Mouse (Mus musculus): Measurements from ENCODE around the gene Nagpa. TPM values are rescaled to one million over a fixed set of nuclear protein-coding genes. Genes with fewer than 3 reads are reported as not detected.

The Nagpa gene
- polyA plus RNA-seq, 1 experiment from 2014 or later: 14.1 TPM

DNA sequence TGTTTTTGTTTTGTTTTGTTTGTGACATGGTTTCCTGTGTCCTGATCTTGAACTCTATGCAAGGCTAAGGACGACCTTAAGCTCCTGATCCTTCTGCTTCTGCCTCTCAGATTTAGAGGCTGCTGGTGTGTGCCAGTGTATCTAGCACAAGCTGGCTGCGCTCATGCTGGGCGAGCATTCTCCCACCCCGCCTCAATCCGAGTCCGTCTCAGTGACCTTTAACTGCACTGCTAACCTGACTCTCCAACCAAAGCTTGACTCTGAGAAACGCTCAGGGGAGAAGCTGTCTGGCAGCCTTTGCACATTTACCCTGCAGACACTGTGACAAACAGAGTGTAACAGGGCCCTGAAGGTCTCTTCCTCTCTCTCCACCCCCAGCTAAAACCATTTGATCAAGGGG, 18.1 kb downstream of the Nagpa start:
- no peak for ATAC-seq (ENCODE audit: low FRiP score)
- H3K4me1 ChIP-seq: no peaks in the 10 kb centered on the region
- no peak overlapping the region for H3K27ac ChIP-seq
- H3K4me2 ChIP-seq (replicated peaks): no peak overlapping the region
- H3K36me3 ChIP-seq: no peaks in the 10 kb centered on the region
- H3K9ac ChIP-seq: no peak overlapping the region
- H3K27me3 ChIP-seq: peaks cover 3% of the 10 kb centered on the region
- WGBS: 66% methylated on average over 7 of the region's 7 CpGs
- H3K4me3 ChIP-seq: no peak overlapping the region
- H3K9me3 ChIP-seq (replicated peaks): no peaks in the 10 kb centered on the region

DNA sequence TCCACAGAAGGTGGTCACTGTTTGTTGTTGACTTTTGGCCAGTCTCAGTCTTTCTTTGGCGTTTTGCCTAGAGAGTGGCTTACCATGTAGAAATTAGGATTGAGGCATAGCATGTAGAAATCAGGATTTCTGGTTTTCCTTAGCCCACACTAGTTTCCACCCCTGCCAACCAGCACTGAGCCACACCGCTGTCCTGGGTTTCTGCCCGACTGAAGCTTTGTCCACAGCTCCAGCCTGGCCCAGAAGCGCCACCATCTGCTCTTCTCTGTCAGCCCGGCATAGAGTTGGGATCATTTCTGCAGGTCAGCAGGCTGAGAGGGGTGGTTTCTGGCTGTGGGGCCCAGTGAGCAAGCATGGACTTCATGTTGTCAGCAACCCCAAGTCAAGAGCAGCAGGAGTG, 18.9 kb downstream of the Nagpa start:
- Histone ChIP-seq H3K27me3 (peaks cover 3% of the 10 kb centered on the region), H3K4me1 (no peaks in the 10 kb centered on the region), H3K9me3 (replicated peaks) (no peaks in the 10 kb centered on the region), H3K4me3 (no peak overlapping the region), H3K4me2 (replicated peaks) (no peak overlapping the region), H3K27ac (no peak overlapping the region), H3K9ac (no peak overlapping the region), H3K36me3 (no peaks in the 10 kb centered on the region)
- WGBS: 86% methylated on average over 5 of the region's 5 CpGs
- no peak for ATAC-seq (ENCODE audit: low FRiP score)

GRCm38 (mm10) chr16:5184101-5184500, 19.7 kb downstream of the Nagpa start:
- Histone ChIP-seq H3K36me3 (no peaks in the 10 kb centered on the region), H3K4me1 (no peaks in the 10 kb centered on the region), H3K27me3 (peaks cover 3% of the 10 kb centered on the region), H3K9ac (no peak overlapping the region), H3K27ac (no peak overlapping the region), H3K4me2 (replicated peaks) (no peak overlapping the region), H3K9me3 (replicated peaks) (no peaks in the 10 kb centered on the region), H3K4me3 (no peak overlapping the region)
- WGBS: 71% methylated on average over 8 of the region's 8 CpGs
- ATAC-seq (ENCODE audit: low FRiP score): no peak

DNA sequence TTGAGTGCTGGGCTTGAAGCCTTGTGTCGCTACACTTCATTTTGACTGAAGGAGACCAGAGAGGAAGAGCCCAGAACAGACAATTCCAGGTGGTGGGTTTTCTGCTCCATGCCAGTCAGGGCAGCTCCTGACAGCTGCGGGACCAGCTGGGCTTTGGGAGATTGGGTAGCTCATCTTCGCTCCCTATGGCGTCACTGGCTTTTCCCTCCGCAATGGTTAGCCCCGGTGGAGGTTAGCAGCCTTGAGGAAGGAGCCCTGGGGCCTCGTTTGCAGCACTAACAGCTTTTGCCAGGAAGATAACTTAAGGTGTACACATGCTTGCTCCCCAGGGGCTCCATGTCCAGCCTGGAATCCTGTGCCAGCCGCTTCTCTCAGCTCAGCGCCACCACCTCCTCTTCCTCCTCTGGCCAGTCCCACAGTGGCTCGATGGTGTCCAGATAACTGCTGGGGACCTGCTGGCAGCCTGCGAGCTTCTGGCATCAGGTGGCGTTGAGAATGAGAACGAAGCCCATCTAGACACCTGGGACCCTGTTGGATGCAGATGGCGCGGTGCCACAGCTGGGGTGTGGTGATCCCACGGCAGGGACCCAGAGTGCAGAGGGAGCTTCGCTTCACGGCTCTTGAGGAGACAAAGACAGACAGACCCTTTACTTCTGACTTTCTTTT, 20.4 kb downstream of the Nagpa start:
- no peak overlapping the region for H3K4me2 ChIP-seq (replicated peaks)
- no peak overlapping the region for H3K4me3 ChIP-seq
- no peak overlapping the region for H3K9ac ChIP-seq
- no peaks in the 10 kb centered on the region for H3K36me3 ChIP-seq
- peaks cover 3% of the 10 kb centered on the region for H3K27me3 ChIP-seq
- no peaks in the 10 kb centered on the region for H3K9me3 ChIP-seq (replicated peaks)
- WGBS: 81% methylated on average over 18 of the region's 18 CpGs
- no peaks in the 10 kb centered on the region for H3K4me1 ChIP-seq
- ATAC-seq (ENCODE audit: low FRiP score): no peak
- no peak overlapping the region for H3K27ac ChIP-seq

- Histone ChIP-seq H3K9ac (no peak overlapping the region), H3K27me3 (no peaks in the 10 kb centered on the region), H3K4me2 (replicated peaks) (no peak overlapping the region), H3K9me3 (replicated peaks) (no peaks in the 10 kb centered on the region), H3K4me3 (no peak overlapping the region), H3K36me3 (no peaks in the 10 kb centered on the region), H3K4me1 (no peaks in the 10 kb centered on the region), H3K27ac (no peak overlapping the region)
- ATAC-seq (ENCODE audit: low FRiP score): no peak
- WGBS: 95% methylated on average over 6 of the region's 6 CpGs
These were observed 31.2 kb downstream of the Nagpa start for GRCm38 (mm10) chr16:5172636-5173035.

DNA sequence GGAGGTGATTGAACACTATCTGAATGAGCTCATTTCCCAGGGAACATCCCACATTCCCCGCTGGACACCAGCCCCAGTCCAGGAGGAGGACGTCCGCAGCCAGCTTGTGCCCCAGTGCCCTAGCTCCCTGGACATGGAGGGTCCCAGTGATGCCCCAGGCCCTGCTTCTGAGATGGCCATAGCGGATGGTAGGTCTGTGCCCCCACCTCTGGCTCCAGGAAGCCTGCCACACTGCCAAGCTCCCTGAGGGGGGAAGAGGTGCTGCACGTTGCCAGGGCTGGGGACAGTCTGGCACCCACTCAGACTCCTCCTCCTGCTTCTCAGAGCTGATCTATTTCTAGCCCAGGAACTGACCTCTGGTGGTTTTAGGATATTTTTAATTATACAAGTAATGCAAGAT, 35.0 kb downstream of the Nagpa start:
- no peaks in the 10 kb centered on the region for H3K4me1 ChIP-seq
- no peak overlapping the region for H3K4me3 ChIP-seq
- H3K9ac ChIP-seq: no peak overlapping the region
- H3K27ac ChIP-seq: no peak overlapping the region
- H3K9me3 ChIP-seq (replicated peaks): no peaks in the 10 kb centered on the region
- no peak for ATAC-seq (ENCODE audit: low FRiP score)
- no peak overlapping the region for H3K4me2 ChIP-seq (replicated peaks)
- no peaks in the 10 kb centered on the region for H3K27me3 ChIP-seq
- WGBS: 80% methylated on average over 5 of the region's 5 CpGs
- H3K36me3 ChIP-seq: no peaks in the 10 kb centered on the region

DNA sequence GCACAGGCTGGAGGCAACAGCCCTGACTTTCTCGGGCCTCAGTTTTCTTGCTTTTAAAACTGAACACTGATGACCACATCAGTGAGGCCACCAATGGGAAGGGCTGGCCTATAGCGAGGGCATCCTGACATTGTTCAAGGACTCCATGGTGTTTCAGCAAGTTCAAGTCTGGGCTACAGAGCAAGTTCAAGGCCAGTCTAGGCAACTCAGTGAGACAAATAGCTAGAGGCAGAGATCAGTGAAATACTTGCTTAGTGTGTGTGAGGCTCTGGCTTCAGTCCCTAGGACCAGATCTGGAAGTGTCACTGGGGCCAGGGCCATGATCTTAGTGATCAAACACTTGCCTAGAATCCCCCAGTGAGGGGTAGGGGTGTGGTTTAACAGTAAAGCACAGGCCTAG, 35.8 kb downstream of the Nagpa start:
- Histone ChIP-seq H3K4me3 (no peak overlapping the region), H3K27ac (no peak overlapping the region), H3K4me1 (no peaks in the 10 kb centered on the region), H3K36me3 (no peaks in the 10 kb centered on the region), H3K4me2 (replicated peaks) (no peak overlapping the region), H3K9me3 (replicated peaks) (no peaks in the 10 kb centered on the region), H3K27me3 (no peaks in the 10 kb centered on the region), H3K9ac (no peak overlapping the region)
- no peak for ATAC-seq (ENCODE audit: low FRiP score)
- 73% methylated on average over 2 of the region's 2 CpGs for WGBS

DNA sequence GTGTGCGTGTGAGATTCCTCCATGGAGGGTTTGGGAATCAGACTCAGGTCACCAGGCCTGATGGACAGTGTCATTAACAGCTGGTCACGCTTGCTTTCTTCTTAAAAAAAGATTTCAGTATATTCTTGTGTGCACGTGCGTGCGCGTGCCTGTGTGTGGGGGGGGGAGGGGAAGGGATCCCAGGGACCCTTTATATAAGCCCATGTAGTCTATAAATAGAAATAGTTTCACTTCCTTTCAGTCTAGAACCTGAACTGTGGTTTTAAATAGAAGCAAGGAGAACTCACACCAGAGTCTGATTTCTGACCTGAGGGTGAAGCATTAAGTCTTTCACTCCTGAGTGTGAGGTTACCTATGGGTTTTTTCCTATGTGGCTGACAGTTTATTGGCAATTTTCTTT, 39.5 kb downstream of the Nagpa start:
- no peak overlapping the region for H3K4me2 ChIP-seq (replicated peaks)
- no peaks in the 10 kb centered on the region for H3K27me3 ChIP-seq
- no peaks in the 10 kb centered on the region for H3K36me3 ChIP-seq
- 0 out of 2 replicates have a peak, but pooled peaks cover 7% of the 10 kb centered on the region for H3K4me1 ChIP-seq
- WGBS: 59% methylated on average over 6 of the region's 6 CpGs
- no peaks in the 10 kb centered on the region for H3K9me3 ChIP-seq (replicated peaks)
- H3K4me3 ChIP-seq: no peak overlapping the region
- no peak overlapping the region for H3K9ac ChIP-seq
- no peak overlapping the region for H3K27ac ChIP-seq
- ATAC-seq (ENCODE audit: low FRiP score): no peak

DNA sequence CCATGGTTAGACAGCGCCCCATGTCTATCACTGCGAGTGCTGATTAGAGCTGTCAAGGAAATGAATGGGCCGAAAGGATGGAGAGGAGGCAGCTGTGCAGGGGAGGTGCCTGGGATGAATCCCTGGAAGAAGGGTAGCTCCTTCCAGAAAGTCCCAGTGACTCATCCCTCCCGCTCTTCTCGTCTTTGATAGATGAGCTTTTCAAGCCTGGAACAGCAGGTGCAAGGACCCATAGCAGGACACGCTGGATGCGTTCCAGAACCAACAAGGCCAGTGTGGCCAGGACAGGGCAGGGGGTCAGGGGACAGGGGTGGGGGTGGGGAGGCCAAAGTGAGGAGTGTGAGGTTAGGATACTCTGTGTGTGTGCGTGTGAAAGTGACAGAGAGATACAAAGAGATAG, 44.6 kb downstream of the Nagpa start:
- H3K4me1 ChIP-seq: peaks cover 9% of the 10 kb centered on the region; the same call in 1 of the 2 replicates
- no peaks in the 10 kb centered on the region for H3K9me3 ChIP-seq (replicated peaks)
- H3K36me3 ChIP-seq: no peaks in the 10 kb centered on the region
- H3K9ac ChIP-seq: no peak overlapping the region
- 71% methylated on average over 8 of the region's 8 CpGs for WGBS
- no peak for ATAC-seq (ENCODE audit: low FRiP score)
- no peak overlapping the region for H3K4me3 ChIP-seq
- 0 out of 2 replicates have a peak, but pooled peaks cover 2% of the 10 kb centered on the region for H3K27me3 ChIP-seq
- no peak overlapping the region for H3K4me2 ChIP-seq (replicated peaks)
- H3K27ac ChIP-seq: no peak overlapping the region

- Histone ChIP-seq H3K4me1 (peaks cover 27% of the 10 kb centered on the region), H3K27ac (no peak overlapping the region), H3K4me2 (replicated peaks) (no peak overlapping the region), H3K36me3 (no peaks in the 10 kb centered on the region), H3K9ac (no peak overlapping the region), H3K4me3 (no peak overlapping the region), H3K9me3 (replicated peaks) (no peaks in the 10 kb centered on the region), H3K27me3 (0 out of 2 replicates have a peak, but pooled peaks cover 2% of the 10 kb centered on the region)
- 90% methylated on average over 3 of the region's 3 CpGs for WGBS
- ATAC-seq (ENCODE audit: low FRiP score): no peak
These were observed 46.7 kb downstream of the Nagpa start for GRCm38 (mm10) chr16:5157113-5157512.

GRCm38 (mm10) chr16:5156495-5156894, 47.3 kb downstream of the Nagpa start:
- ATAC-seq (ENCODE audit: low FRiP score): no peak
- Histone ChIP-seq H3K4me2 (replicated peaks) (no peak overlapping the region), H3K36me3 (no peaks in the 10 kb centered on the region)

DNA sequence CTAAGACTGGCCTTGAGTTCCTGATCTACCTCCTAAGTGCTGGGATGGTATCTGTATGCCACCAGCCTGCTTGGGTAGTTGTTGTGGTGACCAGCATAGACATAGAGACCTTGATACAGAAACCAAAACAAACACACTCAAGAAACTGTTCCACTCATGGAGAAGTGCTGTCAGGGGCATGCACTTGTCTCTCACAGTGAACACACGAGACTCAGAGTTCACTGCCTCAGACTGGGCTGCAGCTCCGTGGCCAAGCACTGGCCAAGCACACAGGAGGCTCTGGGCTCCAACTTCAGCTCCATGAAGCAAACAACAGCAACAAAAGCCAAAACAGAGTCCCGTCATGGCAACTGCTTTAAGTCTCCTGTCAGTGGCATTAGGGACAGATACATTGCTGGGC, 48.8 kb downstream of the Nagpa start:
- Histone ChIP-seq H3K9ac (no peak overlapping the region), H3K4me1 (peaks cover 20% of the 10 kb centered on the region), H3K27me3 (0 out of 2 replicates have a peak, but pooled peaks cover 6% of the 10 kb centered on the region), H3K9me3 (replicated peaks) (no peaks in the 10 kb centered on the region), H3K4me2 (replicated peaks) (no peak overlapping the region), H3K27ac (no peak overlapping the region), H3K4me3 (no peak overlapping the region), H3K36me3 (no peaks in the 10 kb centered on the region)
- 70% methylated on average over 3 of the region's 3 CpGs for WGBS
- ATAC-seq (ENCODE audit: low FRiP score): no peak

More at GRCm38 (mm10) chr16:5156495-5156894, 47.3 kb downstream of the Nagpa start:
- H3K9ac ChIP-seq: no peak overlapping the region
- peaks cover 27% of the 10 kb centered on the region for H3K4me1 ChIP-seq
- WGBS: 67% methylated on average over 2 of the region's 2 CpGs
- H3K4me3 ChIP-seq: no peak overlapping the region
- no peak overlapping the region for H3K27ac ChIP-seq
- H3K27me3 ChIP-seq: 0 out of 2 replicates have a peak, but pooled peaks cover 2% of the 10 kb centered on the region
- H3K9me3 ChIP-seq (replicated peaks): no peaks in the 10 kb centered on the region

- Histone ChIP-seq H3K9ac (no peak overlapping the region), H3K27ac (peak overlapping the region; percentile 73), H3K9me3 (replicated peaks) (no peaks in the 10 kb centered on the region), H3K36me3 (no peaks in the 10 kb centered on the region), H3K4me1 (peaks cover 20% of the 10 kb centered on the region), H3K4me3 (no peak overlapping the region), H3K27me3 (peaks cover 18% of the 10 kb centered on the region), H3K4me2 (replicated peaks) (no peak overlapping the region)
- WGBS: 43% methylated on average over 6 of the region's 6 CpGs
- ATAC-seq (ENCODE audit: low FRiP score): peak; percentile 71
These were observed 50.3 kb downstream of the Nagpa start for GRCm38 (mm10) chr16:5153299-5154026.
